Mouse (Mus musculus): ENCODE measurements around the gene Tbccd1. TPM values are rescaled to one million over a fixed set of nuclear protein-coding genes. Genes with fewer than 3 reads are reported as not detected.

The Tbccd1 gene
- total RNA-seq (2021), result 10 to 100 TPM; 17.7 to 24.9 TPM
- long read RNA-seq, experiment 1, partial matches to known transcripts, result 3 of 12 reads
- long read RNA-seq, experiment 1, other reads (novel, unspliced or antisense), result 4 of 12 reads
- long read RNA-seq, experiment 2, partial matches to known transcripts, result 2 of 5 reads
- long read RNA-seq, experiment 2, other reads (novel, unspliced or antisense), result 3 of 5 reads

- peak; percentile 99 to 100 for DNase-seq
Observed at GRCm38 (mm10) chr16:22857431-22858113, at the start of gene Tbccd1, which contains the start of gene Dnajb11. TSS of gene Tbccd1 (minus strand) at chr16:22857669. TSS of gene Dnajb11 (plus strand) at chr16:22857845.

- peak in 1 of 2 experiments; percentile 32 for DNase-seq
Observed at GRCm38 (mm10) chr16:22901326-22901725, 43.9 kb upstream of the Tbccd1 start.

- no peak for DNase-seq
Observed at GRCm38 (mm10) chr16:22899866-22900570, 42.5 kb upstream of the Tbccd1 start.

- no peak for DNase-seq
Observed at GRCm38 (mm10) chr16:22899346-22899745, 41.9 kb upstream of the Tbccd1 start.

GRCm38 (mm10) chr16:22896618-22897017, 39.1 kb upstream of the Tbccd1 start:
- DNase-seq, result peak; percentile 75 to 76

GRCm38 (mm10) chr16:22894095-22894494, 36.6 kb upstream of the Tbccd1 start:
- no peak for DNase-seq

GRCm38 (mm10) chr16:22891733-22892154, 34.3 kb upstream of the Tbccd1 start:
- DNase-seq, result no peak

- DNase-seq, result no peak
Observed at GRCm38 (mm10) chr16:22890683-22891510, 33.4 kb upstream of the Tbccd1 start, which contains the start of gene Ahsg. TSS of gene Ahsg (plus strand) at chr16:22891277.

GRCm38 (mm10) chr16:22889716-22890115, 32.2 kb upstream of the Tbccd1 start:
- DNase-seq, result no peak

- no peak for DNase-seq
Observed at GRCm38 (mm10) chr16:22888835-22889234, 31.4 kb upstream of the Tbccd1 start.

GRCm38 (mm10) chr16:22886726-22887125, 29.3 kb upstream of the Tbccd1 start:
- peak; percentile 35 to 70 for DNase-seq

GRCm38 (mm10) chr16:22885356-22885755, 27.9 kb upstream of the Tbccd1 start:
- DNase-seq, result no peak

- DNase-seq, result no peak
Observed at GRCm38 (mm10) chr16:22883441-22883840, 26.0 kb upstream of the Tbccd1 start.

GRCm38 (mm10) chr16:22881487-22881886, 24.0 kb upstream of the Tbccd1 start:
- DNase-seq, result peak in 1 of 2 experiments; percentile 14

GRCm38 (mm10) chr16:22880900-22881299, 23.4 kb upstream of the Tbccd1 start:
- peak in 1 of 2 experiments; percentile 28 for DNase-seq

- DNase-seq, result no peak
Observed at GRCm38 (mm10) chr16:22879945-22880595, 22.6 kb upstream of the Tbccd1 start.

- DNase-seq, result no peak
Observed at GRCm38 (mm10) chr16:22878716-22879115, 21.2 kb upstream of the Tbccd1 start.

GRCm38 (mm10) chr16:22877660-22878390, 20.4 kb upstream of the Tbccd1 start:
- DNase-seq, result no peak

- peak in 1 of 2 experiments; percentile 19 for DNase-seq
Observed at GRCm38 (mm10) chr16:22876218-22877043, 19.0 kb upstream of the Tbccd1 start.

- no peak for DNase-seq
Observed at GRCm38 (mm10) chr16:22873369-22873768, 15.9 kb upstream of the Tbccd1 start.
